In genomic region chr15:85583504-85583903, GRCm38 (mm10) we compare ENCODE assay signal across 8 mouse cellular contexts. TPM values are rescaled to one million over a fixed set of nuclear protein-coding genes. Genes with fewer than 3 reads are reported as not detected.
DNase-seq lines count a peak whose midpoint lies in the region; ATAC-seq and TF ChIP-seq lines count a peak whose summit lies in the region.

No protein-coding gene starts in this region.

- peak; percentile 30 to 41 for DNase-seq in CD8-positive naive resting alpha-beta T cell, adult 2 months (ENCODE audit: low read depth in 2 of 2, low spot score in 2 of 2)
- peak; percentile 43 for DNase-seq in adrenal gland, adult 8-10 months
- DNase-seq in embryo, embryonic 10.5 days (ENCODE audit: low spot score), result peak; percentile 83
- DNase-seq in gastrocnemius, postnatal 25 days, result peak; percentile 43
- DNase-seq in lung, embryonic 14.5 days, result peak; percentile 86
- peak; percentile 90 for DNase-seq in thymus, postnatal 4 days

- H3K4me1 ChIP-seq in kidney, embryonic 15.5 days, result peaks cover 29% of the 10 kb centered on the region
- H3K4me1 ChIP-seq in lung, embryonic 14.5 days (ENCODE audit: insufficient read depth), result no peaks in the 10 kb centered on the region
- H3K4me1 ChIP-seq in olfactory bulb, adult 2 months (ENCODE audit: control insufficient read depth, insufficient read depth, low read length), result peaks cover 18% of the 10 kb centered on the region

- no peaks in the 10 kb centered on the region for H3K9me3 ChIP-seq in kidney, embryonic 15.5 days (replicated peaks)
- H3K9me3 ChIP-seq in lung, embryonic 14.5 days (ENCODE audit: low read depth, low read length), result no peaks in the 10 kb centered on the region

- no peak overlapping the region for H3K27ac ChIP-seq in kidney, embryonic 15.5 days
- H3K27ac ChIP-seq in lung, embryonic 14.5 days (ENCODE audit: low read depth), result no peak overlapping the region
- no peak overlapping the region for H3K27ac ChIP-seq in olfactory bulb, adult 2 months (ENCODE audit: insufficient read depth, low read depth, low read length)

- no peak overlapping the region for H3K4me2 ChIP-seq in kidney, embryonic 15.5 days
- H3K4me2 ChIP-seq in lung, embryonic 14.5 days, result no peak overlapping the region

- no peak for TF ChIP-seq POLR2A in olfactory bulb, adult 2 months (IDR thresholded peaks at IDR 0.05; ENCODE audit: insufficient read depth, low read depth, low read length)

- peaks cover 79% of the 10 kb centered on the region for H3K27me3 ChIP-seq in kidney, embryonic 15.5 days
- H3K27me3 ChIP-seq in lung, embryonic 14.5 days (ENCODE audit: insufficient read depth, low read length), result peaks cover 53% of the 10 kb centered on the region

- no peak overlapping the region for H3K4me3 ChIP-seq in kidney, embryonic 15.5 days (replicated peaks)
- no peak overlapping the region for H3K4me3 ChIP-seq in lung, embryonic 14.5 days (ENCODE audit: low read depth, low read length)
- H3K4me3 ChIP-seq in olfactory bulb, adult 2 months (ENCODE audit: insufficient read depth, low read depth, low read length), result no peak overlapping the region

- WGBS in kidney, embryonic 15.5 days, result 4% methylated on average over 11 of the region's 11 CpGs
- WGBS in lung, embryonic 14.5 days, result 6% methylated on average over 11 of the region's 11 CpGs
- 6% methylated on average over 11 of the region's 11 CpGs for WGBS in olfactory bulb, adult 2 months

- TF ChIP-seq CTCF in lung, embryonic 14.5 days (IDR thresholded peaks at IDR 0.05; ENCODE audit: low read depth), result peak; percentile 85
- TF ChIP-seq CTCF in olfactory bulb, adult 2 months (IDR thresholded peaks at IDR 0.05; ENCODE audit: insufficient read depth, low read depth, low read length), result peak; percentile 70

- no peak overlapping the region for H3K9ac ChIP-seq in kidney, embryonic 15.5 days
- no peak overlapping the region for H3K9ac ChIP-seq in lung, embryonic 14.5 days

- H3K36me3 ChIP-seq in kidney, embryonic 15.5 days, result no peaks in the 10 kb centered on the region
- H3K36me3 ChIP-seq in lung, embryonic 14.5 days (ENCODE audit: insufficient read depth), result no peaks in the 10 kb centered on the region

- peak; percentile 59; the same call in 1 of the 2 replicates for ATAC-seq in kidney, embryonic 15.5 days (replicated peaks; ENCODE audit: low FRiP score)
- peak; percentile 72 for ATAC-seq in lung, embryonic 14.5 days (ENCODE audit: insufficient read depth)

RNA-seq across cellular contexts. Expression of gene Wnt7b, which starts 1.2 kb away (rescaled TPM):
- 1 to 10 TPM in 2 of 4 experiments, under 1 TPM in 2; 0.65 to 1.1 (median 0.85) TPM for total RNA-seq in adrenal gland, adult 8-10 months (2022)
- not detected for total RNA-seq in gastrocnemius, postnatal 25 days (2021)
- polyA plus RNA-seq in kidney, embryonic 15.5 days (2015; fragmentation: Nextera tagmentation; extraction: Ambion mirVana), result 16.3 and 16.8 TPM in 2 replicates
- 65.7 and 77.0 TPM in 2 replicates for polyA plus RNA-seq in lung, embryonic 14.5 days (2014; fragmentation: Nextera tagmentation; extraction: Ambion mirVana)
- not detected in 2 replicates for polyA plus RNA-seq in olfactory bulb, adult 2 months (2012; ENCODE audit: insufficient read depth, insufficient read length, low replicate concordance, missing spikeins)

Comparison
In these comparisons a context has a peak if more than half of its experiments do, and no peak if none do; other contexts are left out.
1. DNase-seq: peak in every context shown above with its lines; median percentile 90 in thymus, postnatal 4 days; 86 in lung, embryonic 14.5 days; 83 in embryo, embryonic 10.5 days; 43 in adrenal gland, adult 8-10 months; 43 in gastrocnemius, postnatal 25 days; 36 in CD8-positive naive resting alpha-beta T cell, adult 2 months.
2. RNA of gene Wnt7b, which starts 1.2 kb away (polyA plus RNA-seq): 65.7 to 77.0 TPM in lung, embryonic 14.5 days and 16.3 to 16.8 TPM in kidney, embryonic 15.5 days; not detected in olfactory bulb, adult 2 months; every median in the first group is over 10 times any median in the second.